Mouse (Mus musculus) thymus, postnatal 14 days (tissue): ENCODE results near the gene Zbtb3.

Experiments
- DNase-seq: peaks from one replicate; pipeline ENCODE4 v3.0.0; 2021

Zbtb3 gene

GRCm38 (mm10) chr19:8802130-8802821, at the start of gene Zbtb3:
TSS of gene Zbtb3 (plus strand) at chr19:8802555.
- DNase-seq, result peak; percentile 92

DNA sequence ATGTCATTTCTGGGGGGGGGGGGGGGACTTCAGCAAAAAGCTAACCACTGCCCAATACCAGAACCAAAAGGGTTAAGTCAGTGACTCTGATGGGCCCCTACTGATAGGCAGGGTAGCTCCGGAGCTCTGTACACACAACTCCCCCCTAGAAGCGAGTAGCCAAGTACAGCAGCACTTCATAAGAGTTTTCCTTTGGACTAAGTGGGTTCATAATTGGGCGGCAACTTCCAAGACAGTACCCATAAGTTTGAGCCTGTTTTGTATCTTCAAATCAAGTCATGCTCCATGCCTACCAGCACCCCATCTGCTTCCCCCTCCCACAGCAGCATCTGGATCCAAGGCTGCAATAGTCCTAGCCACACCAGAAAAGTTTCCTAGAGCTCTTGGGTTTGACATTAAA, 46.7 kb upstream of the Zbtb3 start:
- DNase-seq, result no peak

DNA sequence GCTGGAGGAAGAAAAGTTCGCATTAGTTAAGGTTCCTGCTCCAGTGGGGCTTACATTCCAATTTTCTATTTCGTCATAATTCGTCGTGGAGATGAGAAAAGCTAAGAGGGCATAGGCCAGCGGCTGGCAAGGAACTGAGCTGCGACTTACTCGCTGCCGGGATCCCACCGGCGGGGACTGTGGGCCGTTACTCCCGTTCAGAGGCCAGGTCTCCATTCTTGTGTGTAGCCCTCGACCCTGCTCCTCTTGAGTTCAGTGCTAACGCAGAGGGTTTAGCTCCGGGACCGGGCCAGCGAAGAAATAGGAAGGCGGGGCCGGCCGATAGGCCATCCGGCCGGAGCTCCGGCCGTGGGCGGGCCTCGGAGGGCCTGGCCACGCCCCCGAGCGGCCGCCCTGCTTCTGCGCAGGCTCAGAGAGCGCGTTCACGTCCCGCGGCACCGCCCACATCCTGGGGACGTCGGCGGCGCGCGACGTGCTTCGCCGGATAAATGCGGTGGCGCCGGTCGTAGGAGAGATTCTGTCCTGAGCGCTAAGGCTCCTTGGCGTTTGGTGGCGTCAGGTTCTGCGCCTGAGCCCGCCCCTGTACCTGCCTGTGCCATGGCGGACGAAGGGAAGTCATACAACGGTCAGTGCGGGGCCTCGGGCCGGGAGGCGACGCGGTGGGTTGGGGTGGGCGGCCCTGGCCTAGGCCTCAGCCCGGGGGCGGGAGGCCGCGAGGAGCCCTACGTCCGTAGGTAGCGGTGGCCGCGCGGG, 45.5 kb upstream of the Zbtb3 start, which contains the start of gene Nxf1:
Gene Nxf1 (plus strand): TSS at position 439 of the 753 bp plus-strand sequence.
- peak; percentile 94 for DNase-seq

DNA sequence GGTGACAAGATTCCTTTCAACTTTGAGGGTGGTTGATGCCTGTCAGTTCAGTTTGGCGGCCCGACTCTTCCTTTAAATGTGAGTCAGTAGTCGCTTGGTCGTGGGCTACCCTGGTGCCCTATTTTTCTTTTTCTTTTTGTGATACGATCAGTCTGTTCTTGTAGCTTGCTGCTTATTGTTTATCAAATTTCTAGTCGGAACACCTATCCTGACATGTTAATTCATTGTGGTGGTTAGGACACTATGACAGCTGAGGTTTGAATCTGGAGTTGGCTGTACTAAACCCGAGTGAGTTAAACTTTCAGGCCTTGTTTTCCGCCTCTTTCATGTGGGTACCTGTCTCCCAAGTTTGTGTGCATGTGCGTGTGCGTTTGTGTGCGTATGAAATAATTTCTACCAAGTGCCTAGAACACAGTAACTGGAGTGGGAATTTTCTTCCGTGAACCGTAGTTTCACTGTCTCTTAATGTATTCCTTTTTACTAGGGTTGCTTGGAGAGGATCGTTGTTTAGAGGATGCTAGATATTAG, 44.8 kb upstream of the Zbtb3 start:
- DNase-seq, result peak; percentile 31

GRCm38 (mm10) chr19:8758899-8759298, 43.5 kb upstream of the Zbtb3 start:
- DNase-seq, result no peak

- peak; percentile 30 for DNase-seq
Measured at GRCm38 (mm10) chr19:8760757-8761156, 41.6 kb upstream of the Zbtb3 start.

DNA sequence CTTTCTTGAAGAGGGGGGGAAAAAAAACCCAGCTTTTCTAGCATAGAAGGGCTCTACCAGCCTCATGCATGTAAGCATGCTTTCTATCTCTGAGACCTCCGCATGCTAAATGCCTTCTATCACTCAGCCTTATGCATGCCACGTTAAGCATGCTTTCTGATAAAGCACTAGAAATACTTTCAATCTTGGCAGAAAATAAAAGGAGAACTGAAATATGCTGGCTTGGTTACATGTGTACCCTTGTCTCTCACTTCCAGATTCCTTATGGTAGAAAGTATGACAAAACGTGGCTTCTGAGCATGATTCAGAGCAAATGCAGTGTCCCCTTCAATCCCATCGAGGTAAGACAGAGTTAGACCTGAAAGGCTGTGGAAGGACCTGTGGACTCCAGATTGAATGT, 39.1 kb upstream of the Zbtb3 start:
- no peak for DNase-seq

GRCm38 (mm10) chr19:8765562-8765961, 36.8 kb upstream of the Zbtb3 start:
- DNase-seq, result no peak

GRCm38 (mm10) chr19:8770567-8771270, 31.6 kb upstream of the Zbtb3 start, which contains the start of gene Tmem223:
TSS of gene Tmem223 (plus strand) at chr19:8770996.
- DNase-seq, result peak; percentile 88

- DNase-seq, result no peak
Measured at GRCm38 (mm10) chr19:8772996-8773395, 29.4 kb upstream of the Zbtb3 start.

DNA sequence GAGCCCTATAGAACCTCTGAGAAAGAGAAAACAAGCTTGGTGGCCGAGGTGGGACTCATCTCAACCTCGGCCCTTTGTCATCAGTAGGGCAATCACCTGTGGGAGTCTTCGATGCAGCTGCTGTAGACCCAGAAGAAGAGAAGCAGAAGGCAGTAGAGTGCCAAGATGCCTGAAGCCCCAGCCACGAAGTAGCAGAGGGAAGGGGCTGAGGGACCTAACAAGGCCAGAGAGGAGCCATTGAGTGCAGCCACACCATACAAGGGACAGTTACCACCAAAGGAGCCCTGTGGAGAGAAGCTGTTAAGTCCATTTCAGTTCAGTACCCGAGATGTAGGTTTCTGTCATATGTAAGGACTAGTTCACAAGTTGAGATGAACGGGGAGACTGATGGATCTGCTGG, 28.9 kb upstream of the Zbtb3 start:
- DNase-seq, result no peak

DNA sequence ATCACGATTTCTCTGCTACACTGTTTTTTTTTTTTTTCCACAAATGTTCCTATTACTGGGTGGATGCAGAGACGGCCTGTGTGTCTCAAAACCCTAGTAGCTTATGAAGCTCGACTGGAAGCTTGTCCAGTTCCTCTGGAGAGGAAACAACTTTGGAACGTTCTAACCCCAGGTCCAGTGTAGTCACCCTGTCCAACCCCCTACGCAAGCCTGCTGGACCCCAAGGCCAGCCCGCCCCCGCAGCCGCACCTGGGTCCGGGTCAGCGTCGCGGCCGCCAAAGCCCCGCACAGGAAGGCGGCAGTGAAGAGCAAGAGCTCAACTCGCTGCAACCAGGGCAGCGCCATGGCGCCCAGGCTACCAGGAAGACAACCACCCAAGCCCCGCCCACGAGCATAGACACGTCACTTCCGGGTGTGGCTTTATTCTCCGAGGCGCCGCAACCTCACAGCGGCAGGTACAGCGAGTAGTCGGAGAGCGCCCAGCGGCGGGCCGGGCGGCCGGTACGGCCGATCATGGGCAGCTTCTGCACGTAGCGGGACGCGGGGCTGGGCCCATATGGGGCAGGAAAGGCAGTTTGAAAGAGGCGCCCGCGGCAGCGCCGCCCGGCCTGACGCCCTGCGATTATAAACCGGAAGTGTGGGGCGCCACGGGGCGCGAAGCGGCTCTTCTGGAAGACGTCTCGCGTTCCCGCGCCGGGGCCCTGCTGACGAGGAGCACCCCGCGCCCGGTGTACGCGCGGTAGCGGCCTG, 28.1 kb upstream of the Zbtb3 start, which contains the start of gene Tmem179b:
Gene Tmem179b (minus strand): TSS at position 382 of the 750 bp plus-strand sequence.
- DNase-seq, result peak; percentile 98

DNA sequence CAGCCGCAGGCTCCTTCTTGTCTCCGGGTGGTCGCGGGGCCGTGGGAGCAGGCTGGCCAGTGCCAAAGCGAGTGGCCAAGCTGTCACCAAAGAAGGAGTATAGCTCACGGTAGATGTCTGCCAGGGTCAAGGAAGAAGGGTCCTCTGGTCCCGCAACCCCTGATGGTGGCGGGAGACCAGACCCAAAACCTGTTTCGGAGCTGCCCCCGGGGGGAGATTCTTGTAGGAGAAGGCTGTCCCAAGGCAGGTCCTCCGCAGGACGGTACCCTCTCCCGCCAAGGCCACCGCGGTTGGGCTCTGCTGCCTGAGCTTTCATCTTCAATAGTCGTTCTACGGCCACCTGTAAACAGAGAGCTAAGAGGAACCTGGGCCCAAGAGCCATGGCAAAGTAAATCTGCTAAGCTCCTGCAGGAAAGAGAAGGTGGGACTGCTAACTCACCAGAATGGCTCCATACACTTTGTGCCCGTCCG, 27.4 kb upstream of the Zbtb3 start:
- no peak for DNase-seq

DNA sequence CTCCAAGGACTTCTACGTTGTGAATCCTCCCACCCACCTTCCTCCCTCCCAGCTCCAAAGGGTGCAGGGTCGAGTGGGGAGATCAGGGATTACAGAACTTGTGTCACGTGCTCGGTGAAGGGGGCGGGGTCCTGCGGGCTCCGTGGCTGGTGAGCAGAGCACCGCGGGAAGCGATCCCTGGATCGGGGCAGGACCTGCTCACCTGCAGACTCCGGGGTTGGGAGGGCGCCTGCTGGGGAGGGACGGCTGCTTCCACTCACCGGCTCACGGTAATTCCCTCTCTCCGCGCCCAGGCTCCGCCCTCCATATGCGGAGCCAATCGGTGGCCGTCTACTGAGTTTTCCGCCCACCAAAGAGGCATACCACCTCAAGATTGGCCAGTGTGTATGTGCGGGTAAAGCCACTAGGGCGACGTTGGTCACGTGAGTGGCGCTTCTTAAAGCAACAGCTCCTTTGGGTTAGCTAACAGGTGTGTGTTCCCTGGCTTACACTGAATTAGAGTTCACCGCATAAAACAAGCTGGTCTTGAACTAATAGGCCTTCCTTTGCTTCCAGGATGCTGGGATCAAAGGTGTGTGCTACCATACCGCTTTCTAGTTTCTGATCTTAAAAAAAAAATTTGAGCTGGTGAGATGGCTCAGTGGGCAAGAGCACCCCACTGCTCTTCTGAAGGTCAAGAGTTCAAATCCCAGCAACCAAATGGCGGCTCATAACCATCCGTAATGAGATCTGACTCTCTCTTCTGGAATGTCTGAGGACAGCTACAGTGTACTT, 16.2 kb upstream of the Zbtb3 start, which contains the start of gene Taf6l:
Gene Taf6l (minus strand): TSS at position 410 of the 774 bp plus-strand sequence.
- peak; percentile 92 for DNase-seq

GRCm38 (mm10) chr19:8788521-8788920, 13.8 kb upstream of the Zbtb3 start:
- DNase-seq, result no peak

DNA sequence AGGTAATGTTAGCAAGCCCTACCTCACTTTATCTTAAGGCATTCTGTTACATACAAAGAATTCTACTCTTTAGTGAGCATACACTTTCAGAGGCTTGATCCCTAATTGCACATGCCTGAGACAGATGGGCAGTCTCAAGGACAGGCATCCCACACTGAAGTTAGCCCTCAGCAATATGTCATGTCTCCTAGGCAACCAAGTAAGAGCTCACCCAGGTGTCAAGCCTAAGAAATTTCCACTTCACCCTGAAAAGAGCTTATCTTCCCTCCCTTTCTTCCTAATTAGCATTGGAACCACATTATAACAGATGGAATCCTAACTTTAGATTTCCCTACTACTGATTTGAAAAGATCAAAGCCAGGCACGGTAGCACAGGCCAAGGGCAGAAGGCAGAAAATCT, 13.2 kb upstream of the Zbtb3 start:
- DNase-seq, result no peak

DNA sequence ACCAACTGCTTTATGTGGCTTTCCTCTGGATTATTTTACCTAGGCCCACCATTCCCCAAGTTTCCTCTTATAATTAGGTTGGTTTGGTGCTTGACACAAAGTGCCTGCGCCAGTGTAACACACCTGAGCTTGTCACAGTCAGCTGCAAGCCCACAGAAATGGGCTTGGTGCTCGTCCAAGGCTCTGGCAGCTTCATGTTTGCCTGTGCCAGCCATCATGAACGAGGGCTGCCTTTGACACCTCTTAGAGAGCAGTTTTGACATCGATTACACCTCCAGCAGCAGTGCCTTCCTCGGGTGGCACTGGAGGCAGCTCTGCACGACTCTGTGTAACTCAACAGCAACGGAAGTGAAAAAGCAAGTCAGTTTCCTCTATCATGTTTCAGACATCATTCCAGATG, 12.2 kb upstream of the Zbtb3 start:
- DNase-seq, result no peak

DNA sequence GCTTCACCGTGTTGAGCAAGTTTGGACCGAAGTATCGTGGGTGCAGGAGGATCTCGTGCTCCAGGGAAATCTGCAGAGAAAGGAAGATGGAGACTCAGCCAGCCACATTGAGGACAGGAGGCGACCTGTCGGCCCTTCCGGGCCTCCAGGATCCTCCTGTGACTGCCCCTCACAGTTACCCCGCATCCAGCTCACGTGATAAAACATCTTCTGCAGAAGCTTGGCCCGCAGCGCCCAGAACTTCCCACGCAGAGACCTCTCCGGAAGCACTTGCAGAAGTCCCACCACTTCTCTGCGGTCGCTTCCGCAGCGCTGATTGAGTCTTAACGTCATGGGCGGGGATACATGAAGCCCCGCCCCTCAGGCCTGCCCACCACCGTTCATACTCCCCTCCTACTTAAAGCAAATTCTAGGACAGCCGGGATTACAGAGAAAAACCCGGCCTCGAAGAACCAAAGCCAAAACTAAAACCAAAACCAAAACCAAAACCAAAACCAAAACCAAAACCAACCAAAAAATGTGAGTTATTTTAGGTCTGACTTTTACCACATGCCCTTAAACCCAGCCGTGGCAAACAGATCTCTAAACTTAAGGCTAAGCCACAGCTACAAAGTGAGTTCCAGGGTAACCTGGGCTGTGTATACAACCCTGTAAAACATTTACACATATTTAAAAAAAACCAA, 4.0 kb upstream of the Zbtb3 start, which contains the start of gene Polr2g:
Gene Polr2g (minus strand): TSS at position 314 of the 683 bp plus-strand sequence.
- DNase-seq, result peak; percentile 92

GRCm38 (mm10) chr19:8798947-8799315, 3.4 kb upstream of the Zbtb3 start:
- no peak for DNase-seq

- DNase-seq, result no peak
Measured at GRCm38 (mm10) chr19:8803204-8803780, 937 bp downstream of the Zbtb3 start.
